Mouse (Mus musculus) forebrain, postnatal 0 days (tissue): ENCODE measurements around the gene Homer2. TPM values are rescaled to one million over a fixed set of nuclear protein-coding genes. Genes with fewer than 3 reads are reported as not detected.

Experiments
- ATAC-seq: fragments of 200-750 bp; cut with Nextera tagmentation; 2 replicates; pipeline ENCODE4 v1.8.0; 2017; ENCODE audit warnings: mild to moderate bottlenecking, moderate library complexity
- DNase-seq: peaks from one replicate; pipeline ENCODE4 v3.0.0-alpha.2; 2015
- H3K27ac ChIP-seq: fragments of 300-500 bp; sonication (generic); 2 replicates; pipeline ENCODE4 v1.5.1; 2014; ENCODE audit warnings: low read depth, mild to moderate bottlenecking, antibody characterized with exemption, low read length, moderate library complexity, mixed read lengths
- H3K27me3 ChIP-seq: fragments of 300-500 bp; sonication (generic); 2 replicates; pipeline ENCODE4 v1.6.1; 2014; ENCODE audit warnings: mild to moderate bottlenecking, low read length, mixed read lengths; ENCODE audit not compliant: insufficient read depth
- H3K36me3 ChIP-seq: fragments of 300-500 bp; sonication (generic); 2 replicates; pipeline ENCODE4 v1.6.1; 2014; ENCODE audit warnings: mild to moderate bottlenecking, moderate library complexity; ENCODE audit not compliant: insufficient read depth
- H3K4me1 ChIP-seq: fragments of 300-500 bp; sonication (generic); 2 replicates; pipeline ENCODE4 v1.6.1; 2014; ENCODE audit warnings: antibody characterized with exemption; ENCODE audit not compliant: insufficient read depth
- H3K4me2 ChIP-seq: fragments of 300-500 bp; sonication (generic); 2 replicates; pipeline ENCODE4 v1.6.1; 2014; ENCODE audit warnings: low read depth, mild to moderate bottlenecking, moderate library complexity
- H3K4me3 ChIP-seq: fragments of 300-500 bp; sonication (generic); 2 replicates; pipeline ENCODE4 v1.5.1; 2014; ENCODE audit warnings: low read depth, low read length, mixed read lengths
- H3K9ac ChIP-seq: fragments of 300-500 bp; sonication (generic); 2 replicates; pipeline ENCODE4 v1.6.1; 2014; ENCODE audit warnings: mild to moderate bottlenecking
- H3K9me3 ChIP-seq: fragments of 300-500 bp; sonication (generic); 2 replicates; pipeline ENCODE4 v1.6.1; 2016; ENCODE audit warnings: low read length
- CTCF ChIP-seq: sonication (generic); IDR thresholded peaks from 2 replicates; pipeline ENCODE4 v1.5.1; 2016; ENCODE audit warnings: antibody characterized with exemption, control low read depth, low read depth
- WGBS: fragments of 180-500 bp; shearing (Covaris S2); extraction: QIAGEN DNeasy Blood & Tissue Kit; methylation state at CpG from one replicate; pipeline ENCODE4 v1.1.7; 2014; 5-methylcytosine and 5-hydroxymethylcytosine counted together
- polyA plus RNA-seq: library from polyadenylated mRNA; unstranded; fragments of >200 nt; fragmentation: Nextera tagmentation; extraction: Ambion mirVana; gene quantifications from 2 replicates; pipeline ENCODE4 v1.2.1, GENCODE M21; 2015
- total RNA-seq: library from RNA; depleted of rRNA; stranded (reverse); fragments of >200 nt; gene quantifications from 2 replicates; pipeline ENCODE4 v1.2.3, GENCODE M21; 2014

Homer2 gene
- total and polyA plus RNA-seq, 2 experiments from 2014 or later, result 27.9 to 28.8 TPM

DNA sequence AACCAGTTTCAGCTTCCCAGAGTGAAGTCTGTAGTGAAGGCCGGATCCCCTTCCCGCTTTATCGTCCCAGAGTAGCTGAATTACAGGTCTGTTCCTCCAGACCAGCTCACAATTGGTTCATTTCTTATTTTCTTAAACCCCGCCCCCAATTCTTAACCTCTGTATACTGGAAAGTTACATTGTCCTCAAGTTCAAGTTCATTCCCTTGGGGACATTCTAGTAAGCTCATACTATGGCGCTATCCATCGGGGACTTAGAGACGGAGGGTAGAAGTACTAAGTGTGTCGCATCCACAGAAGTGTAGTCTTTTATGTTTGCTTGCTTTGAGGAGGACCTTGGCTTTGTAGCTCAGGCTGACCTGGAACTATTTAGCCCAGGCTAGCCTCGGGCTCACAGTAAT is 133.5 kb downstream of the Homer2 start:
- 92% methylated on average over 9 of the region's 9 CpGs for WGBS
- Histone ChIP-seq H3K4me1 (peaks cover 17% of the 10 kb centered on the region), H3K4me3 (no peak overlapping the region), H3K27me3 (no peaks in the 10 kb centered on the region), H3K27ac (no peak overlapping the region), H3K4me2 (no peak overlapping the region), H3K9me3 (no peaks in the 10 kb centered on the region), H3K9ac (no peak overlapping the region), H3K36me3 (peaks cover 10% of the 10 kb centered on the region)
- DNase-seq (no peak), ATAC-seq (no peak)
- TF ChIP-seq CTCF, result no peak

DNA sequence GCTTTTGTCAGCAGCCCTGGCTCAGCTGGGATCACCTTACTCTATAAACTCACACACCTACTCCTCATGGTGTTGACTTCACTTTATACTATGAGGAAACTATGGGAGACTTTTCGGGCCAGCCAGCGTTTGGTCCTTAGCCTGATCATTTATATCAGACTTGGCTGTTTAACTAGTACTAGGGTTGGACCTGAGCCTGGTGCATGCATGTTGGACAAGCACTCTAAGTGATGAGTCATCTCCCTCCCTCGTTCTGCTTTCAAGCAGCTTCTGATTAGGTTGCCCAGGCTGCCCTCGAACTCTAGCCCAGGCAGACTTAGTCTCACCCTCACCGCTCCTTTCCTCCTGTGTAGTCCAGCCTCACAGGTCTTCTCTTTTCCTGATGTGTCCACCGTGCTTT is 133.9 kb downstream of the Homer2 start:
- ATAC-seq, result no peak
- H3K4me3 ChIP-seq, result no peak overlapping the region
- no peak for DNase-seq
- H3K4me2 ChIP-seq, result 0 out of 2 replicates have a peak overlapping the region, but pooled peaks have one; percentile 76
- H3K9ac ChIP-seq, result no peak overlapping the region
- H3K9me3 ChIP-seq, result no peaks in the 10 kb centered on the region
- WGBS, result 87% methylated on average over 6 of the region's 6 CpGs
- peaks cover 17% of the 10 kb centered on the region for H3K4me1 ChIP-seq
- no peaks in the 10 kb centered on the region for H3K27me3 ChIP-seq
- peaks cover 5% of the 10 kb centered on the region for H3K36me3 ChIP-seq
- no peak for TF ChIP-seq CTCF
- H3K27ac ChIP-seq, result no peak overlapping the region

DNA sequence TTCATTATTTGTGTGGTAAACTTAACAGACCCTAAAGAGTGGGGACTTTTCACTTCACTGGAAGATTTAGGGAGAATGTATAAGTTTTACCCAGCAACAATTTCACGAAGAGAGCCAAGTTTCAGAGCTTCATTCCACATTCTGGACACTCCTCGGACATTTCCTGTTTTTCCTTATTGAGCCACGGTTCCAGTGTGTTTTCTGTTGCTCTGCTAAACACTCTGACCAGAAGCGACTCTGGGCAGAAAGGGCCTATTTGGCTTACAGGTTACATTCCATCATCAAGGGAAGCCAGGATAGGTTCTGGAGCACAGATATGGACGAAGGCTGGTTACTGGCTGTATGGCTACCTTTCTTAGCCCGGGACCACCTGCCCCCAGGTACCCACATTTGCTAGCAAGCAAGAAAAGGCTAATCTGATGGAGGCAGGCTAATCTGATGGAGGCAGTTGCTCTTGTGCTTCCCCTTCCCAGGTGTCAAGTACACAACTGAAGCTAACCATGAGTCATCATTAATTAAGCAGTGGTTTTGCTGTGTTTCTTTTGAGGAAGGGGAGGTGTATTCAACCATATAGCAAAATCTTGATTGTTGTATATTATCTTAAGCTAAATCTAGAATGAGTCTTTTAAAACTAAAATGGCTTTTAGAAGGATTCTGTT is 134.6 kb downstream of the Homer2 start:
- H3K27me3 ChIP-seq, result no peaks in the 10 kb centered on the region
- H3K36me3 ChIP-seq, result no peaks in the 10 kb centered on the region
- H3K9me3 ChIP-seq, result no peaks in the 10 kb centered on the region
- no peak for ATAC-seq
- H3K27ac ChIP-seq, result no peak overlapping the region
- WGBS, result 64% methylated on average over 6 of the region's 6 CpGs
- H3K4me2 ChIP-seq, result peak overlapping the region; percentile 76
- DNase-seq, result no peak
- peak overlapping the region; percentile 91 for H3K4me3 ChIP-seq
- H3K9ac ChIP-seq, result peak overlapping the region; percentile 81; the same call in 1 of the 2 replicates
- peaks cover 17% of the 10 kb centered on the region for H3K4me1 ChIP-seq
- no peak for TF ChIP-seq CTCF

DNA sequence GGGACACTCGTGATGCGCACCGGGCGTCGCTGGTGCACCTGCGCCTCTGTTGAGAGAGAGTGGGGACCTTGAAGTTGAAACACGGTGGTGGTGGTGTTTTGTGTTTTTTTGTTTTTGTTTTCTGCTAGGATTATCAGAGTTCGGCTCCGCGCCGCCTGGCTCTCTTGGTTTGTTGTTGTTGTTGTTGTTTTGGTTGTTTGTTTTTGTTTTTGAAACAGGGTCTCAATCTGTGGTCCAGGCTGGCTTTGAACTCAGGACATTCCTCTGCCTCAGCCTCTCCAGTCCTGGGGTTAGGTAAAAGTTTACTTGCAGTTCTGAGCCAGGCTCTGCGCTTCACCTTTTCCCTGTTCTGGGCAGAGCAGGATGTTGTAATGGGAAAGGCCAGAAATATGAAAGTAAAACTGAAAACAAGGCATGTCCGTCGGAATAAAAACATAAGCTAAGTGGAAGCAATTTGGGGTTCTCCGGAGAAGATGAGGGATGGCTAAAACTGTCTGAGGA is 135.3 kb downstream of the Homer2 start:
- DNase-seq (no peak), ATAC-seq (no peak)
- Histone ChIP-seq H3K4me2 (peak overlapping the region; percentile 76), H3K4me3 (peak overlapping the region; percentile 91), H3K27ac (peak overlapping the region; percentile 94), H3K9me3 (no peaks in the 10 kb centered on the region), H3K4me1 (peaks cover 17% of the 10 kb centered on the region), H3K36me3 (no peaks in the 10 kb centered on the region), H3K9ac (peak overlapping the region; percentile 81), H3K27me3 (no peaks in the 10 kb centered on the region)
- WGBS, result 15% methylated on average over 15 of the region's 15 CpGs
- TF ChIP-seq CTCF, result no peak

DNA sequence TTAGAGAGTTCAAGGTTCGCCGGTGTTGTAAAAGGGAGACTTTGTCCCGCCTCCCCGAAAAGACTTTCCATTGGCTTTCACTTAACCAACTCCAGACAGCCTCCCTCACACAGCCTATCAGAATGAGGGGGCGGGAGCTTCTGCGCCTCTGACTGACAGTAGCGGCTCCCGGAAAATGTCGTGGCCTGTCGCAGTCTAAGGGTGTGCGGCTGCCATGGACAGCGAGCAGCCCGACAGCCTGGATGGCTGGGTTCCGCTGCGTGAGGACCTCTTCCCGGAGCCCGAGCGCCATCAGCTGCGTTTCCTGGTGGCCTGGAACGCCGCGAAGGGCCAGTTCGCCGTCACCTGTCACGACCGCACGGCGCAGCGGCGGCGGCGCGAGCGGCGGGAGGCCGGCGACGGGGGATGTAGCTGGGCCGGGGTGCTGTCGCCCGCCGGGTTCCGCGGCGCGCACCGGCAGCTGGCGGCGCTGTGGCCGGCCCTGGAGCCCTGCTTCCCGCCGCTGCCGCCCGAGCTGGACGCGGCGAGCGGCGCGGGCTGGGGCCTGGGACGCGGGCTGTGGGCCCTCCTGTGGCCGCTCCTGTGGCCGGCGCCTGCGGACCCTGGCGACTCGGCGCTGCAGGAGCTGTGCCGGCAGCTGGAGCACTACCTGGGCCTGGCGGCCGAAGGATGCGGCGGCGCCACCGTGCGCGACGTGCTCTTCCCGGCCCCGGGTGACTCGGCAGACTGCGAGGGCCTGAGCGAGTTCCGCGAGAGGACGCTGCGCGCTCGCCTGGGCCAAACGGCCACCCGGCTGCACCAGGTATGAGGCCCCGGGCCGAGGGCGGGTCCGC is 136.0 kb downstream of the Homer2 start, which contains the start of gene Whamm:
TSS of gene Whamm (plus strand) at position 159 of the 833 bp plus-strand sequence.
- H3K9ac ChIP-seq, result peak within 1 kb of the TSS; percentile 81
- peak; percentile 40 for TF ChIP-seq CTCF
- peak; percentile 100 for ATAC-seq
- peak within 1 kb of the TSS; percentile 76 for H3K4me2 ChIP-seq
- no peaks in the 10 kb centered on the region for H3K27me3 ChIP-seq
- H3K36me3 ChIP-seq, result no peaks in the 10 kb centered on the region
- H3K4me3 ChIP-seq, result peak within 1 kb of the TSS; percentile 91
- 1% methylated on average over 84 of the region's 96 CpGs for WGBS
- no peaks in the 10 kb centered on the region for H3K9me3 ChIP-seq
- H3K27ac ChIP-seq, result peak within 1 kb of the TSS; percentile 94
- peaks cover 17% of the 10 kb centered on the region for H3K4me1 ChIP-seq
- DNase-seq, result peak; percentile 94

DNA sequence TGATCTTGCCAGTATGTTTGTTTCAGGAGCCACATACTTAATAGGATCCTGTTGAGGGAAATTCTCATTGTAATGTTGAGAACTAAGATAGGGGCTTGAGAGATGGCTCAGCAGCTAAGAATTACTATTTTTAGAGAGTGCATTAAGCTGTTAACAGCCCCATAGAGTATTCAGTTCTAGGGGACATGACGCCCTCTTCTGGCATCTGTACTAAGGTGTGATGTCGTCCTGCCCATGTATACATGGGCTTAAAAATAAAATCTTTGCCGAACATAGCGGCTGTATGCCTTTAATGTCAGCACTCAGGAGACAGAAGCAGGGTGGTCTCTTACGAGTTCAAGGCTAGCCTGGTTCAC is 136.6 kb downstream of the Homer2 start:
- 2% methylated on average over 5 of the region's 5 CpGs for WGBS
- ATAC-seq, result peak; percentile 57
- H3K36me3 ChIP-seq, result no peaks in the 10 kb centered on the region
- no peak for DNase-seq
- peak; percentile 56 for TF ChIP-seq CTCF
- H3K27ac ChIP-seq, result no peak overlapping the region
- H3K9me3 ChIP-seq, result no peaks in the 10 kb centered on the region
- peaks cover 17% of the 10 kb centered on the region for H3K4me1 ChIP-seq
- peak overlapping the region; percentile 76 for H3K4me2 ChIP-seq
- H3K27me3 ChIP-seq, result no peaks in the 10 kb centered on the region
- H3K4me3 ChIP-seq, result peak overlapping the region; percentile 91
- H3K9ac ChIP-seq, result peak overlapping the region; percentile 81; the same call in 1 of the 2 replicates

DNA sequence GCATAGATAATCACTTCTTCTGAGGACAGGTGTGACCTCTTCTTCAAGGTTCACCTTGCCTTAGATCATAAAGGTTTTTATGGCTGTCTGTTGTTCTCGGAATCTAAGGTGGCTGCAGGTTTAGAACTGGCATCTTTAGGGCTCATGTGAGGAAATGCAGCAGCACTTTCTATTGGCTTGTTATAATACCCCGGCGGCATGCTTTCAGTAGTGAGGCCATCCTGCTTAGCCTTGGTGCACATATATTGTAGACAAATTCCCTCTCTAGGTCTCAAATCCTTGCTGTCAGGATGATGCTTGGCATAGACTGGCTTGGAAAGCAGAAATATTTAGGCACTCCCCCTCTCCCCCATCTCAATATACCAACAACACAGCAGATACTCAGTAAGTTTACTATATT is 137.1 kb downstream of the Homer2 start:
- H3K27me3 ChIP-seq, result no peaks in the 10 kb centered on the region
- H3K9ac ChIP-seq, result no peak overlapping the region
- 91% methylated on average over 3 of the region's 3 CpGs for WGBS
- H3K4me1 ChIP-seq, result peaks cover 17% of the 10 kb centered on the region
- no peak for TF ChIP-seq CTCF
- H3K36me3 ChIP-seq, result no peaks in the 10 kb centered on the region
- no peak overlapping the region for H3K4me3 ChIP-seq
- H3K9me3 ChIP-seq, result no peaks in the 10 kb centered on the region
- H3K27ac ChIP-seq, result no peak overlapping the region
- no peak for DNase-seq
- ATAC-seq, result no peak
- H3K4me2 ChIP-seq, result no peak overlapping the region
